Mouse (Mus musculus) embryonic facial prominence, embryonic 13.5 days (tissue): ENCODE data around the gene Cd22. TPM values are rescaled to one million over a fixed set of nuclear protein-coding genes. Genes with fewer than 3 reads are reported as not detected.
A peak's percentile ranks its signal among the peaks of the same experiment; 100 is the strongest.

Experiments used
- ATAC-seq: fragments of 200-750 bp; cut with Nextera tagmentation; 2 replicates; pipeline ENCODE4 v1.8.0; 2017; ENCODE audit warnings: low read depth; ENCODE audit not compliant: insufficient number of reproducible peaks, insufficient read depth, low FRiP score, low TSS enrichment
- H3K27ac ChIP-seq: fragments of 300-500 bp; sonication (generic); 2 replicates; pipeline ENCODE4 v1.5.1; 2015; ENCODE audit warnings: moderate library complexity, mild to moderate bottlenecking, inconsistent platforms
- H3K27me3 ChIP-seq: fragments of 300-500 bp; sonication (generic); 2 replicates; pipeline ENCODE4 v1.6.1; 2015; ENCODE audit warnings: mild to moderate bottlenecking, inconsistent platforms
- H3K36me3 ChIP-seq: fragments of 300-500 bp; sonication (generic); 2 replicates; pipeline ENCODE4 v1.6.1; 2015; ENCODE audit warnings: mild to moderate bottlenecking, inconsistent platforms
- H3K4me1 ChIP-seq: fragments of 300-500 bp; sonication (generic); 2 replicates; pipeline ENCODE4 v1.6.1; 2015; ENCODE audit warnings: inconsistent platforms
- H3K4me2 ChIP-seq: fragments of 300-500 bp; sonication (generic); 2 replicates; pipeline ENCODE4 v1.6.1; 2015; ENCODE audit warnings: moderate library complexity, mild to moderate bottlenecking, inconsistent platforms
- H3K4me3 ChIP-seq: fragments of 300-500 bp; sonication (generic); 2 replicates; pipeline ENCODE4 v1.5.1; 2015; ENCODE audit warnings: mild to moderate bottlenecking, inconsistent platforms
- H3K9ac ChIP-seq: fragments of 300-500 bp; sonication (generic); 2 replicates; pipeline ENCODE4 v1.6.1; 2015; ENCODE audit warnings: mild to moderate bottlenecking, inconsistent platforms
- H3K9me3 ChIP-seq: fragments of 300-500 bp; sonication (generic); 2 replicates; pipeline ENCODE4 v1.6.1; 2016; ENCODE audit warnings: inconsistent platforms
- WGBS: fragments of 180-500 bp; shearing (Covaris S2); methylation state at CpG from one replicate; pipeline ENCODE4 v1.1.7; 2015; ENCODE audit warnings: mixed read lengths; 5-methylcytosine and 5-hydroxymethylcytosine counted together
- polyA plus RNA-seq: library from polyadenylated mRNA; unstranded; fragments of >200 nt; fragmentation: Nextera tagmentation; extraction: Ambion mirVana; gene quantifications from 2 replicates; pipeline ENCODE4 v1.2.1, GENCODE M21; 2015

Gene Cd22
- polyA plus RNA-seq, 1 experiment from 2014 or later: not detected

- Histone ChIP-seq H3K27me3 (peaks cover 4% of the 10 kb centered on the region; the same call in 1 of the 2 replicates), H3K9ac (peak within 1 kb of the TSS; percentile 22; the same call in 1 of the 2 replicates), H3K4me1 (no peaks in the 10 kb centered on the region), H3K4me3 (no peak within 1 kb of the TSS), H3K27ac (no peak within 1 kb of the TSS), H3K4me2 (no peak within 1 kb of the TSS), H3K9me3 (no peaks in the 10 kb centered on the region), H3K36me3 (no peaks in the 10 kb centered on the region)
- 86% methylated on average over 12 of the region's 12 CpGs for WGBS
- ATAC-seq: no peak
Measured at GRCm38 (mm10) chr7:30861464-30861863, 18.7 kb downstream of the Cd22 start, which contains the start of gene Ffar1. Gene Ffar1 (minus strand): TSS chr7:30861564.

DNA sequence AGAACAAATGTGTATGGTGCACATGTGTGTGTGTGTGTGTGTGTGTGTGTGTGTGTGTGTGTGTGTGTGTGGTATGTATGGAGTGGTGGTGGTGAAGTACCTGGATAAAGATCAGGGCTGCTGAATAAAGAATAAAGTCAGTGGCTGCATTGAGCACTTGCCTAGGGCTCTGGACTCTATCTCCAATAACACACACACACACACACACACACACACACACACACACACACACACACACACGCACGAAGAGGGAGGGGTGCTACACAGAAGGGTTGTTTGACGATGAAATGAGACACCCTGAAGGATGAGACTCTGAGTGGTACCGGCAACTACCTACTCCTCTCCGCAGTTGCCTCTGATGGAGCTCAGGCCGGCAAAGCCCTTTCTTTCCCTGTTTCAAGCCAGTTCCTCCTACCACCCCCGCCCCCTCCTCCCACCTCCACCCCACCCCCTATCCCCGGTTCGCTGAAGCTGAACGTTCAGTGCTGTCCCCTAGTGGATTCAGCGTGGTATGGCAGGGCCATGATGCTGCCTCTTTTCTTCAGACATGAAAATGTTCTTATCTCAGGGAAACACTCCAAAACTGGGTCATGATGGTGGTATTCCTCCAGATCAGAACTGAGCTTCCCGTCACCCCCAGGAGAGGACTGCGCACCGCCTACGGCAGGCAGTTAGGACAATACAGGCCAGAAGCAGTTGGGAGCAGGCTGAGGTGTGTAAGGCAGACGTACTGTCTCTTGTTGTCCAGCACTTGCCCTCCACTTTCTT lies 20.3 kb downstream of the Cd22 start:
- H3K27ac ChIP-seq: no peak overlapping the region
- H3K4me3 ChIP-seq: peak overlapping the region; percentile 31
- peak overlapping the region; percentile 53 for H3K4me2 ChIP-seq
- ATAC-seq: peak; percentile 11
- H3K9ac ChIP-seq: 0 out of 2 replicates have a peak overlapping the region, but pooled peaks have one; percentile 36
- WGBS: 7% methylated on average over 15 of the region's 16 CpGs
- peaks cover 4% of the 10 kb centered on the region; the same call in 1 of the 2 replicates for H3K27me3 ChIP-seq
- no peaks in the 10 kb centered on the region for H3K36me3 ChIP-seq
- H3K4me1 ChIP-seq: no peaks in the 10 kb centered on the region
- H3K9me3 ChIP-seq: no peaks in the 10 kb centered on the region

DNA sequence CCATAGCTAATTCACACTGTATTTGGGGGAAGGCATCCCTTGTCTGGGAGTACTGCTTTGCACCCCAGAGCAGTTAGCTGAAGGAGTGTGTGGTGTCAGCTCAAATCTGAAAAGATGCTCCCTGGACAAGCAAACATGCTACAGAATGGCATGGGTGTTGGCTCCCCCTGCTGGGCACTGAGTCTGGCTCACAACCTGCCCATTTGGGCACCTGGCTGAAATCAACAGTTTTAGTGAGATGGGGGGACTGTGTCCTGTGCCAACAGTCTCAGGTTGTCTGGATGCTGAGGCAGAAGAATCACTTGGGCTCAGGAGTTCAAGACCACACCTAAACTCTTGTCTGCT lies 20.9 kb downstream of the Cd22 start:
- peak; percentile 15; the same call in 1 of the 2 replicates for ATAC-seq
- no peaks in the 10 kb centered on the region for H3K9me3 ChIP-seq
- no peak overlapping the region for H3K4me3 ChIP-seq
- no peaks in the 10 kb centered on the region for H3K36me3 ChIP-seq
- no peak overlapping the region for H3K9ac ChIP-seq
- no peak overlapping the region; the same call in 1 of the 2 replicates for H3K4me2 ChIP-seq
- H3K4me1 ChIP-seq: no peaks in the 10 kb centered on the region
- peaks cover 10% of the 10 kb centered on the region for H3K27me3 ChIP-seq
- no peak overlapping the region for H3K27ac ChIP-seq

DNA sequence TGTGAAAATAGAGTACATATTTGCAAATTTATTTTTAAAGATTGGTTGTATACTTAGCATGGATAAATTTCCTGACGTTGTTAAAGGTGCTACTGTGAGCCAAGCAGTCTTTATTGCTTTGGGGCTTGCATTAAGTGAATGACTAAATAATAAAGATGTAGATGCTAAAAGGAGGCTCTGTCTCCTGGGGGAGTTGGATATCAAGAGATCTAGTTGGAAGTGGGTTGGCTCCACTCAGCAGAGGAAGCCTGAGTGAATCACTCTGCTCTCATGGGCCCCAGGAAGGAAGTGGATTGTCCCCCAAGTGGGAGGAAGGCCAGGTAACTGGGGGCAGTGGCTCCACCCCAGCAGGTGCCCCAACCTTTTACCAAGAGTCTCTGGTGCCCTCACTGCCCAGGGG lies 22.4 kb downstream of the Cd22 start:
- Histone ChIP-seq H3K27me3 (peaks cover 10% of the 10 kb centered on the region), H3K9ac (no peak overlapping the region), H3K36me3 (no peaks in the 10 kb centered on the region), H3K27ac (no peak overlapping the region), H3K4me1 (no peaks in the 10 kb centered on the region), H3K9me3 (no peaks in the 10 kb centered on the region), H3K4me2 (no peak overlapping the region), H3K4me3 (no peak overlapping the region)
- 73% methylated on average over 1 of the region's 1 CpGs for WGBS
- no peak for ATAC-seq

- Histone ChIP-seq H3K9me3 (no peaks in the 10 kb centered on the region), H3K9ac (no peak within 1 kb of the TSS), H3K36me3 (no peaks in the 10 kb centered on the region), H3K4me2 (no peak within 1 kb of the TSS), H3K4me3 (no peak within 1 kb of the TSS), H3K4me1 (no peaks in the 10 kb centered on the region), H3K27ac (no peak within 1 kb of the TSS), H3K27me3 (peaks cover 10% of the 10 kb centered on the region)
- WGBS: 79% methylated on average over 6 of the region's 6 CpGs
- no peak for ATAC-seq
Measured at GRCm38 (mm10) chr7:30856078-30856477, 24.1 kb downstream of the Cd22 start, which contains the start of gene Ffar3. Gene Ffar3 (minus strand): TSS chr7:30856178.

GRCm38 (mm10) chr7:30851421-30851820 lies 28.7 kb downstream of the Cd22 start:
- Histone ChIP-seq H3K9me3 (no peaks in the 10 kb centered on the region), H3K27ac (no peak overlapping the region), H3K9ac (no peak overlapping the region), H3K36me3 (no peaks in the 10 kb centered on the region), H3K4me1 (no peaks in the 10 kb centered on the region), H3K4me2 (no peak overlapping the region), H3K4me3 (no peak overlapping the region), H3K27me3 (peaks cover 6% of the 10 kb centered on the region)
- 63% methylated on average over 1 of the region's 1 CpGs for WGBS
- no peak for ATAC-seq

- peaks cover 11% of the 10 kb centered on the region for H3K4me1 ChIP-seq
- H3K27me3 ChIP-seq: no peaks in the 10 kb centered on the region
- H3K4me2 ChIP-seq: no peak overlapping the region
- no peaks in the 10 kb centered on the region for H3K36me3 ChIP-seq
- H3K27ac ChIP-seq: no peak overlapping the region
- H3K9me3 ChIP-seq: no peaks in the 10 kb centered on the region
- WGBS: 78% methylated on average over 6 of the region's 6 CpGs
- ATAC-seq: no peak
- H3K4me3 ChIP-seq: no peak overlapping the region
- no peak overlapping the region for H3K9ac ChIP-seq
Measured at GRCm38 (mm10) chr7:30847934-30848333, 32.2 kb downstream of the Cd22 start.

DNA sequence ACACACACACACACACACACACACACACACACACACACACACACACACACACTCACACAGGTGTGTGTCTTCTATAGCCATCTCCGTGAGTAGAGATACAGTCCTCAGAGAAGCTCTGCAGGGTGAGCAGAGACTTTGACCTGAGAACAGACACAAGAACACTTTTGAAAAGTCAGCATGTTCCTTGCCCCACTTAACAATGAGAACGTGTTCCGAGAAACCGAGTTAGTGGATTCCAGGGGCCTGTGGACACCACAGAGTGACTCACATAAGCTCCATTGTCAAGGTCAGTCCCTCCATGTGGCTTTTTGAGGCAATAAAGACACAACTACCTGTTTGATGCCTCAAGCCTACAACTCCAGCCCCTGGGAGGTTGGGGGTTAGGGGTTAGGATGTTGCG lies 32.8 kb downstream of the Cd22 start:
- WGBS: 71% methylated on average over 5 of the region's 5 CpGs
- Histone ChIP-seq H3K4me2 (no peak overlapping the region), H3K27me3 (no peaks in the 10 kb centered on the region), H3K36me3 (no peaks in the 10 kb centered on the region), H3K4me1 (peaks cover 14% of the 10 kb centered on the region), H3K4me3 (no peak overlapping the region), H3K9ac (no peak overlapping the region), H3K9me3 (no peaks in the 10 kb centered on the region), H3K27ac (no peak overlapping the region)
- no peak for ATAC-seq

DNA sequence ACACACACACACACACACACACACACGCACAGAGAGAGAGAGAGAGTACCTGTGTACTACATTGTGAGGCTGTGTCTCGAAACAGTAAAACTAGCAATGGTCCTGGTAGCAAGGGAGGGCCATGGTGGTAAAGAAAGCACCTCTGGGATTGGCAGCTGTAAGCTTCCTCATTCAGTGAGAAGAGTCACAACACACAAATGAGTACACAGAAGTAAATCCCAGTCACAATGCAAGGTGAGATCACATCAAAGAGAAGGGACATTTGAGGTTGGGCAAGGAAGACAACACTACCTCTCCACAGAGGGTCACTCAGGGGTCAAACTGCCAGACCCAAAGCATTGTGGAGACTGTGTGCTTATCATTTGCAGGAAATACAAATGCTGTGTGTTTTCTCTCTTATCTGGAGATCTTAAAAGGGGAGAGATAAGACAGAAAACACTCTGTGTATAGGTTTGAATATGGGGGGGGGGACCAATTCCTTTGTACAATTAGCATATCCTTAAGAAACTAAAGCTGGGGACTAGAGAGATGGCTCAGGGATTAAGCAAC lies 33.6 kb downstream of the Cd22 start:
- no peak for ATAC-seq
- H3K36me3 ChIP-seq: no peaks in the 10 kb centered on the region
- no peak overlapping the region for H3K9ac ChIP-seq
- no peaks in the 10 kb centered on the region for H3K27me3 ChIP-seq
- WGBS: 79% methylated on average over 2 of the region's 2 CpGs
- no peak overlapping the region for H3K4me2 ChIP-seq
- H3K4me1 ChIP-seq: peaks cover 14% of the 10 kb centered on the region
- no peaks in the 10 kb centered on the region for H3K9me3 ChIP-seq
- no peak overlapping the region for H3K27ac ChIP-seq
- H3K4me3 ChIP-seq: no peak overlapping the region

- no peaks in the 10 kb centered on the region for H3K27me3 ChIP-seq
- H3K27ac ChIP-seq: 0 out of 2 replicates have a peak overlapping the region, but pooled peaks have one; percentile 7
- no peak overlapping the region for H3K4me3 ChIP-seq
- ATAC-seq: no peak
- peaks cover 14% of the 10 kb centered on the region for H3K4me1 ChIP-seq
- H3K9ac ChIP-seq: no peak overlapping the region
- H3K4me2 ChIP-seq: no peak overlapping the region
- 42% methylated on average over 7 of the region's 7 CpGs for WGBS
- no peaks in the 10 kb centered on the region for H3K9me3 ChIP-seq
- no peaks in the 10 kb centered on the region for H3K36me3 ChIP-seq
Measured at GRCm38 (mm10) chr7:30844676-30845297, 35.4 kb downstream of the Cd22 start.

DNA sequence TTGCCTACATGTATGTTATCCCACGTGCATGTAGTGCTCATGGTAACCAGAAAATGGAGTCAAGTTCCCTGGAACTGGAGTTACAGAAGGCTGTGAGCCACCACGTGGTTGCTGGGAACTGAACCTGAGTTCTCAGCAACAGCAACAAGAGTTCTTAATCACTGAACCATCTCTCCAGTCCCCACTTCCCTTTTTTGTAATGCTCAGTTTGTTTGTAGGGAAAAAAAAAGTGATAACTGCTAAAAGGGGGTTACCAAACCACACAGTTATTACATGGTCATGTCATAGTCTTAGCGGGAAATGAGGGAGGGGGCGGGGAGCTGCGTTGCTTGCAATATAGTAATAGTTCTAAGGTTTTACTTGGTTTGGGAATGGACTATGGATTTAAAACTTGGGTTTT lies 38.0 kb downstream of the Cd22 start:
- Histone ChIP-seq H3K27ac (no peak overlapping the region), H3K4me2 (no peak overlapping the region), H3K4me1 (peaks cover 14% of the 10 kb centered on the region), H3K36me3 (no peaks in the 10 kb centered on the region), H3K9me3 (no peaks in the 10 kb centered on the region), H3K4me3 (no peak overlapping the region), H3K27me3 (no peaks in the 10 kb centered on the region), H3K9ac (no peak overlapping the region)
- no peak for ATAC-seq
- WGBS: 78% methylated on average over 5 of the region's 5 CpGs

DNA sequence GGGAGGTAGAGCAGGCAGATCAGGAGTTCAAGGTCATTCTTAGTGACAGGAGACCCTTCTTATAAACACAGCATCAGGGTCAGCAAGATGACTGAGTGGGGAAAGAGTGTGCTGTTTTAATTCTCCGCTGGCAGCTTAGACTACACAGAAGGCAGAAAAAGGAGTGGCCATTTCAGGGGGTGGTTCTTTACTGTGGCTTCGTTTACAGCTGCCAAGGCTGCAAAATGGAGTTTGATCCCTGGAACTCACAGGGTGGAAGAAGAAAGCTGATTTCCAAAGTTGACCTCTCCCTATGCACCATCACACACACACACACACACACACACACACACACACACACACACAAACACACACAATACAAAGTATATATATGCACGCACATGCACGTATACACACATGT lies 38.8 kb downstream of the Cd22 start:
- Histone ChIP-seq H3K27ac (no peak overlapping the region), H3K27me3 (no peaks in the 10 kb centered on the region), H3K4me2 (no peak overlapping the region), H3K4me3 (no peak overlapping the region), H3K9me3 (no peaks in the 10 kb centered on the region), H3K9ac (no peak overlapping the region), H3K4me1 (peaks cover 14% of the 10 kb centered on the region), H3K36me3 (no peaks in the 10 kb centered on the region)
- WGBS: 78% methylated on average over 4 of the region's 4 CpGs
- ATAC-seq: no peak
